Mouse (Mus musculus) kidney, postnatal 14 days (tissue): Measurements from ENCODE around the gene Mettl24.
A peak's percentile ranks its signal among the peaks of the same experiment; 100 is the strongest.

Source experiments
- DNase-seq: peaks from one replicate; pipeline ENCODE4 v3.0.0; 2022; ENCODE audit warnings: mixed read lengths

Mettl24 gene

GRCm38 (mm10) chr10:40683092-40683867 is at the start of gene Mettl24:
Gene Mettl24 (plus strand): TSS chr10:40683282.
- DNase-seq = peak; percentile 91

GRCm38 (mm10) chr10:40637331-40637730 is 45.8 kb upstream of the Mettl24 start:
- DNase-seq = no peak

- no peak for DNase-seq
Observed at GRCm38 (mm10) chr10:40638276-40638675, 44.8 kb upstream of the Mettl24 start.

- DNase-seq = no peak
Observed at GRCm38 (mm10) chr10:40638823-40639819, 44.0 kb upstream of the Mettl24 start.

GRCm38 (mm10) chr10:40640406-40640805 is 42.7 kb upstream of the Mettl24 start:
- DNase-seq = no peak

- no peak for DNase-seq
Observed at GRCm38 (mm10) chr10:40641901-40642300, 41.2 kb upstream of the Mettl24 start.

GRCm38 (mm10) chr10:40643126-40643525 is 40.0 kb upstream of the Mettl24 start:
- DNase-seq = no peak

- DNase-seq = no peak
Observed at GRCm38 (mm10) chr10:40644456-40644855, 38.6 kb upstream of the Mettl24 start.

GRCm38 (mm10) chr10:40645346-40645745 is 37.7 kb upstream of the Mettl24 start:
- DNase-seq = no peak

- no peak for DNase-seq
Observed at GRCm38 (mm10) chr10:40648776-40649175, 34.3 kb upstream of the Mettl24 start.

GRCm38 (mm10) chr10:40649634-40650033 is 33.4 kb upstream of the Mettl24 start:
- DNase-seq = no peak

GRCm38 (mm10) chr10:40651676-40652075 is 31.4 kb upstream of the Mettl24 start:
- no peak for DNase-seq

- no peak for DNase-seq
Observed at GRCm38 (mm10) chr10:40665270-40665669, 17.8 kb upstream of the Mettl24 start.

GRCm38 (mm10) chr10:40666943-40667342 is 16.1 kb upstream of the Mettl24 start:
- no peak for DNase-seq

- no peak for DNase-seq
Observed at GRCm38 (mm10) chr10:40668640-40669039, 14.4 kb upstream of the Mettl24 start.

- DNase-seq = no peak
Observed at GRCm38 (mm10) chr10:40672587-40673296, 10.3 kb upstream of the Mettl24 start.

GRCm38 (mm10) chr10:40673297-40673665 is 9.8 kb upstream of the Mettl24 start:
- DNase-seq = no peak

GRCm38 (mm10) chr10:40674151-40674550 is 8.9 kb upstream of the Mettl24 start:
- DNase-seq = no peak

- no peak for DNase-seq
Observed at GRCm38 (mm10) chr10:40675921-40676320, 7.2 kb upstream of the Mettl24 start.

- DNase-seq = no peak
Observed at GRCm38 (mm10) chr10:40678477-40678876, 4.6 kb upstream of the Mettl24 start.

GRCm38 (mm10) chr10:40682470-40682869 is 612 bp upstream of the Mettl24 start:
- DNase-seq = peak; percentile 2

GRCm38 (mm10) chr10:40683868-40684253 is 779 bp downstream of the Mettl24 start:
- no peak for DNase-seq

GRCm38 (mm10) chr10:40684326-40684725 is 1.2 kb downstream of the Mettl24 start:
- no peak for DNase-seq
